Mouse (Mus musculus): ENCODE measurements around the gene Syt11.

Gene Syt11

GRCm38 (mm10) chr3:88701222-88701621 is 73.7 kb downstream of the Syt11 start:
- DNase-seq (ENCODE audit: low read depth, low spot score) = no peak
- Histone ChIP-seq H3K36me3 (ENCODE audit: control insufficient read depth, insufficient read depth, low read length, poor library complexity, severe bottlenecking) (peaks cover 38% of the 10 kb centered on the region), H3K27me3 (ENCODE audit: control insufficient read depth, insufficient read depth, low read length, poor library complexity, severe bottlenecking) (no peaks in the 10 kb centered on the region)

- DNase-seq (ENCODE audit: low read depth, low spot score) = no peak
- peaks cover 35% of the 10 kb centered on the region for H3K36me3 ChIP-seq (ENCODE audit: control insufficient read depth, insufficient read depth, low read length, poor library complexity, severe bottlenecking)
- H3K27me3 ChIP-seq (ENCODE audit: control insufficient read depth, insufficient read depth, low read length, poor library complexity, severe bottlenecking) = no peaks in the 10 kb centered on the region
Measured at GRCm38 (mm10) chr3:88700247-88700646, 74.7 kb downstream of the Syt11 start.

- no peaks in the 10 kb centered on the region for H3K27me3 ChIP-seq (ENCODE audit: control insufficient read depth, insufficient read depth, low read length, poor library complexity, severe bottlenecking)
- peaks cover 38% of the 10 kb centered on the region for H3K36me3 ChIP-seq (ENCODE audit: control insufficient read depth, insufficient read depth, low read length, poor library complexity, severe bottlenecking)
- DNase-seq (ENCODE audit: low read depth, low spot score) = no peak
Measured at GRCm38 (mm10) chr3:88698834-88699233, 76.1 kb downstream of the Syt11 start.

GRCm38 (mm10) chr3:88698051-88698450 is 76.9 kb downstream of the Syt11 start:
- H3K36me3 ChIP-seq (ENCODE audit: control insufficient read depth, insufficient read depth, low read length, poor library complexity, severe bottlenecking) = peaks cover 38% of the 10 kb centered on the region
- no peak for DNase-seq (ENCODE audit: low read depth, low spot score)

GRCm38 (mm10) chr3:88695545-88695944 is 79.4 kb downstream of the Syt11 start:
- DNase-seq (ENCODE audit: low read depth, low spot score) = peak; percentile 8
- Histone ChIP-seq H3K27me3 (ENCODE audit: control insufficient read depth, insufficient read depth, low read length, poor library complexity, severe bottlenecking) (no peaks in the 10 kb centered on the region), H3K36me3 (ENCODE audit: control insufficient read depth, insufficient read depth, low read length, poor library complexity, severe bottlenecking) (peaks cover 29% of the 10 kb centered on the region)

More at GRCm38 (mm10) chr3:88698051-88698450, 76.9 kb downstream of the Syt11 start:
- no peaks in the 10 kb centered on the region for H3K27me3 ChIP-seq (ENCODE audit: control insufficient read depth, insufficient read depth, low read length, poor library complexity, severe bottlenecking)
